Mouse (Mus musculus) hindlimb bud, embryonic 11.5 days (tissue): ENCODE measurements around the gene Babam1.

Source experiments
- DNase-seq: peaks from one replicate; pipeline ENCODE4 v3.0.0-alpha.2; 2012; ENCODE audit warnings: low read depth, low spot score; ENCODE audit errors: extremely low spot score

Babam1 gene

GRCm38 (mm10) chr8:71396639-71397305, at the start of gene Babam1:
Gene Babam1, plus strand, starts transcription at chr8:71396861.
- DNase-seq: peak; percentile 71

GRCm38 (mm10) chr8:71351117-71351516, 45.5 kb upstream of the Babam1 start:
- no peak for DNase-seq

GRCm38 (mm10) chr8:71351520-71351919, 45.1 kb upstream of the Babam1 start:
- DNase-seq: no peak

GRCm38 (mm10) chr8:71358026-71358425, 38.6 kb upstream of the Babam1 start:
- DNase-seq: no peak

GRCm38 (mm10) chr8:71366771-71367528, 29.7 kb upstream of the Babam1 start, which contains the start of gene Use1:
Gene Use1, plus strand, starts transcription at chr8:71366848.
- DNase-seq: peak; percentile 86

- no peak for DNase-seq
These were observed 29.0 kb upstream of the Babam1 start for GRCm38 (mm10) chr8:71367529-71368176.

GRCm38 (mm10) chr8:71368366-71368765, 28.3 kb upstream of the Babam1 start:
- no peak for DNase-seq

- no peak for DNase-seq
These were observed 27.5 kb upstream of the Babam1 start for GRCm38 (mm10) chr8:71369040-71369718.

- no peak for DNase-seq
These were observed 25.9 kb upstream of the Babam1 start for GRCm38 (mm10) chr8:71370711-71371235.

GRCm38 (mm10) chr8:71371236-71371848, 25.3 kb upstream of the Babam1 start, which contains the start of gene Ocel1:
Gene Ocel1, plus strand, starts transcription at chr8:71371298.
- peak; percentile 96 for DNase-seq

- no peak for DNase-seq
These were observed 24.2 kb upstream of the Babam1 start for GRCm38 (mm10) chr8:71372427-71372826.

GRCm38 (mm10) chr8:71373000-71373399, 23.7 kb upstream of the Babam1 start:
- DNase-seq: no peak

- DNase-seq: no peak
These were observed 21.9 kb upstream of the Babam1 start for GRCm38 (mm10) chr8:71374616-71375206.

- no peak for DNase-seq
These were observed 20.9 kb upstream of the Babam1 start for GRCm38 (mm10) chr8:71375581-71376422.

GRCm38 (mm10) chr8:71376423-71377030, 20.1 kb upstream of the Babam1 start:
- DNase-seq: no peak

- DNase-seq: no peak
These were observed 17.7 kb upstream of the Babam1 start for GRCm38 (mm10) chr8:71379008-71379407.

GRCm38 (mm10) chr8:71379512-71380075, 17.1 kb upstream of the Babam1 start:
- no peak for DNase-seq
